Mouse (Mus musculus) cortical plate, adult 2 months (tissue): ENCODE results near the gene Pigx. TPM values are rescaled to one million over a fixed set of nuclear protein-coding genes. Genes with fewer than 3 reads are reported as not detected.

Experiments used
- H3K27ac ChIP-seq: fragments of 200-500 bp; 2 replicates; pipeline ENCODE4 v1.5.1; 2012; ENCODE audit warnings: low read length, control low read depth, inconsistent platforms; ENCODE audit not compliant: insufficient read depth
- H3K4me1 ChIP-seq: fragments of 200-500 bp; 2 replicates; pipeline ENCODE4 v1.6.1; 2011; ENCODE audit warnings: low read length; ENCODE audit not compliant: control insufficient read depth, insufficient read depth
- H3K4me3 ChIP-seq: fragments of 200-500 bp; 2 replicates; pipeline ENCODE4 v1.5.1; 2011; ENCODE audit warnings: mild to moderate bottlenecking, low read length, control low read depth; ENCODE audit not compliant: insufficient read depth
- CTCF ChIP-seq: fragments of 200-500 bp; IDR thresholded peaks from 2 replicates; pipeline ENCODE4 v1.5.1; 2011; ENCODE audit warnings: mild to moderate bottlenecking, control low read depth, low read length; ENCODE audit not compliant: insufficient read depth; ENCODE audit errors: extremely low read depth
- POLR2A ChIP-seq: fragments of 200-500 bp; IDR thresholded peaks from 2 replicates; pipeline ENCODE4 v1.6.1; 2011; ENCODE audit warnings: mild to moderate bottlenecking, low read length, control low read depth; ENCODE audit not compliant: insufficient read depth; ENCODE audit errors: extremely low read depth
- polyA plus RNA-seq: library from polyadenylated mRNA; depleted of rRNA; stranded (reverse); fragments of >200 nt; gene quantifications from 2 replicates; pipeline ENCODE4 v1.2.3, GENCODE M21; 2012; rRNA removed

Gene Pigx
- 27.9 and 32.6 TPM in 2 replicates for polyA plus RNA-seq

GRCm38 (mm10) chr16:32099638-32100150 lies at the start of gene Pigx, which contains the start of gene Cep19:
Gene Pigx (minus strand): TSS chr16:32099740.
Gene Cep19 (plus strand): TSS chr16:32099800.
- Histone ChIP-seq H3K27ac (peak within 1 kb of the TSS; percentile 71; the same call in 1 of the 2 replicates), H3K4me1 (no peaks in the 10 kb centered on the region)
- TF ChIP-seq CTCF, result no peak
- peak; percentile 72 for TF ChIP-seq POLR2A

GRCm38 (mm10) chr16:32147589-32148207 lies 48.2 kb upstream of the Pigx start:
- Histone ChIP-seq H3K4me1 (no peaks in the 10 kb centered on the region), H3K4me3 (no peak overlapping the region), H3K27ac (no peak overlapping the region)
- no peak for TF ChIP-seq POLR2A
- no peak for TF ChIP-seq CTCF

More at GRCm38 (mm10) chr16:32099638-32100150, at the start of gene Pigx, which contains the start of gene Cep19:
- peak within 1 kb of the TSS; percentile 76 for H3K4me3 ChIP-seq

GRCm38 (mm10) chr16:32144592-32144991 lies 45.1 kb upstream of the Pigx start:
- Histone ChIP-seq H3K27ac (no peak overlapping the region), H3K4me3 (no peak overlapping the region), H3K4me1 (no peaks in the 10 kb centered on the region)
- TF ChIP-seq CTCF (no peak), POLR2A (no peak)

- TF ChIP-seq CTCF (no peak), POLR2A (no peak)
These were observed 44.2 kb upstream of the Pigx start for GRCm38 (mm10) chr16:32143766-32144165.

GRCm38 (mm10) chr16:32138954-32139353 lies 39.4 kb upstream of the Pigx start:
- Histone ChIP-seq H3K27ac (no peak overlapping the region), H3K4me1 (no peaks in the 10 kb centered on the region; the same call in 1 of the 2 replicates), H3K4me3 (no peak overlapping the region)
- TF ChIP-seq POLR2A (no peak), CTCF (no peak)

More at GRCm38 (mm10) chr16:32143766-32144165, 44.2 kb upstream of the Pigx start:
- H3K4me1 ChIP-seq, result no peaks in the 10 kb centered on the region
- no peak overlapping the region for H3K27ac ChIP-seq
- no peak overlapping the region for H3K4me3 ChIP-seq

GRCm38 (mm10) chr16:32135842-32136357 lies 36.4 kb upstream of the Pigx start:
- Histone ChIP-seq H3K4me3 (no peak overlapping the region), H3K4me1 (no peaks in the 10 kb centered on the region; the same call in 1 of the 2 replicates), H3K27ac (no peak overlapping the region)
- TF ChIP-seq CTCF (no peak), POLR2A (no peak)

- Histone ChIP-seq H3K4me1 (no peaks in the 10 kb centered on the region), H3K27ac (no peak overlapping the region), H3K4me3 (no peak overlapping the region)
- TF ChIP-seq CTCF (no peak), POLR2A (no peak)
These were observed 33.6 kb upstream of the Pigx start for GRCm38 (mm10) chr16:32133148-32133547.

GRCm38 (mm10) chr16:32130190-32130826 lies 30.8 kb upstream of the Pigx start:
- Histone ChIP-seq H3K4me3 (0 out of 2 replicates have a peak overlapping the region, but pooled peaks have one; percentile 13), H3K27ac (no peak overlapping the region), H3K4me1 (no peaks in the 10 kb centered on the region)
- no peak for TF ChIP-seq POLR2A
- no peak for TF ChIP-seq CTCF

- Histone ChIP-seq H3K4me3 (peak overlapping the region; percentile 13; the same call in 1 of the 2 replicates), H3K27ac (0 out of 2 replicates have a peak overlapping the region, but pooled peaks have one; percentile 58), H3K4me1 (no peaks in the 10 kb centered on the region)
- no peak for TF ChIP-seq CTCF
- TF ChIP-seq POLR2A, result no peak
These were observed 30.1 kb upstream of the Pigx start for GRCm38 (mm10) chr16:32129449-32130189.
